Mouse (Mus musculus) WW6 (cell line): Measurements from ENCODE around the gene Mga.

Experiments
- DNase-seq: peaks from one replicate; pipeline ENCODE4 v3.0.0-alpha.2; 2013; ENCODE audit warnings: low read depth, low spot score

Mga gene

GRCm38 (mm10) chr2:119987441-119987840, 90.4 kb downstream of the Mga start:
- DNase-seq = no peak

GRCm38 (mm10) chr2:119988952-119989351, 91.9 kb downstream of the Mga start:
- no peak for DNase-seq

- no peak for DNase-seq
Measured at GRCm38 (mm10) chr2:119990881-119991280, 93.9 kb downstream of the Mga start.

- no peak for DNase-seq
Measured at GRCm38 (mm10) chr2:119992349-119992748, 95.3 kb downstream of the Mga start.

GRCm38 (mm10) chr2:119993515-119993914, 96.5 kb downstream of the Mga start:
- no peak for DNase-seq

- DNase-seq = no peak
Measured at GRCm38 (mm10) chr2:119994839-119995238, 97.8 kb downstream of the Mga start.

GRCm38 (mm10) chr2:119995391-119996281, 98.6 kb downstream of the Mga start:
- DNase-seq = no peak

GRCm38 (mm10) chr2:119997354-119997753, 100.3 kb downstream of the Mga start:
- DNase-seq = no peak

- no peak for DNase-seq
Measured at GRCm38 (mm10) chr2:119999731-120000130, 102.7 kb downstream of the Mga start.

- DNase-seq = no peak
Measured at GRCm38 (mm10) chr2:120000882-120001584, 104.0 kb downstream of the Mga start.

- no peak for DNase-seq
Measured at GRCm38 (mm10) chr2:120001956-120002355, 104.9 kb downstream of the Mga start.

- no peak for DNase-seq
Measured at GRCm38 (mm10) chr2:120003970-120004369, 106.9 kb downstream of the Mga start.

- no peak for DNase-seq
Measured at GRCm38 (mm10) chr2:120006696-120007095, 109.7 kb downstream of the Mga start.

GRCm38 (mm10) chr2:120007680-120008210, 110.7 kb downstream of the Mga start:
- no peak for DNase-seq

- no peak for DNase-seq
Measured at GRCm38 (mm10) chr2:120008672-120009071, 111.6 kb downstream of the Mga start.

- DNase-seq = no peak
Measured at GRCm38 (mm10) chr2:120011462-120012200, 114.6 kb downstream of the Mga start.

GRCm38 (mm10) chr2:120012924-120013323, 115.9 kb downstream of the Mga start:
- no peak for DNase-seq

- no peak for DNase-seq
Measured at GRCm38 (mm10) chr2:120013831-120014486, 116.9 kb downstream of the Mga start.

- no peak for DNase-seq
Measured at GRCm38 (mm10) chr2:120015882-120016281, 118.9 kb downstream of the Mga start.

- no peak for DNase-seq
Measured at GRCm38 (mm10) chr2:120017599-120017998, 120.6 kb downstream of the Mga start.
